Mouse (Mus musculus) myocyte (in vitro differentiated cells): ENCODE data around the gene Dpp10. TPM values are rescaled to one million over a fixed set of nuclear protein-coding genes. Genes with fewer than 3 reads are reported as not detected.

Experiments
- H3K27me3 ChIP-seq: one replicate; pipeline ENCODE4 v1.6.1; 2011; ENCODE audit not compliant: control insufficient read depth, insufficient read depth, insufficient read length
- H3K36me3 ChIP-seq: one replicate; pipeline ENCODE4 v1.6.1; 2011; ENCODE audit not compliant: control insufficient read depth, insufficient read depth
- H3K4me2 ChIP-seq: one replicate; pipeline ENCODE4 v1.6.1; 2011; ENCODE audit warnings: low read depth, control low read depth
- H3K4me3 ChIP-seq: one replicate; pipeline ENCODE4 v1.5.1; 2011; ENCODE audit warnings: mild to moderate bottlenecking, control low read depth, moderate library complexity
- H3K79me2 ChIP-seq: one replicate; pipeline ENCODE4 v1.6.1; 2011; ENCODE audit not compliant: control insufficient read depth, insufficient read depth
- H3ac ChIP-seq: one replicate; pipeline ENCODE4 v1.6.1; 2011; ENCODE audit not compliant: control insufficient read depth, insufficient read length
- CEBPB ChIP-seq: IDR thresholded peaks from 2 replicates; pipeline ENCODE4 v1.6.1; 2011; ENCODE audit warnings: mild to moderate bottlenecking, moderate library complexity; ENCODE audit not compliant: poor library complexity, insufficient read depth, severe bottlenecking
- E2F4 ChIP-seq: IDR thresholded peaks from one replicate; pipeline ENCODE4 v1.6.1; 2011; ENCODE audit warnings: mild to moderate bottlenecking, control low read depth, moderate library complexity; ENCODE audit not compliant: insufficient read depth
- MAX ChIP-seq: IDR thresholded peaks from one replicate; pipeline ENCODE4 v1.6.1; 2011; ENCODE audit warnings: low read depth, mild to moderate bottlenecking, control low read depth
- MYOD1 ChIP-seq, 3 experiments: IDR thresholded peaks; one replicate each; pipeline ENCODE4 v1.6.1; 2011; ENCODE audit warnings: control low read depth in 2 of 3, low read depth in 2 of 3, mild to moderate bottlenecking in 2 of 3, moderate library complexity in 1 of 3; ENCODE audit not compliant: insufficient read length in 2 of 3, control insufficient read depth in 1 of 3
- MYOG ChIP-seq, 3 experiments: IDR thresholded peaks; one replicate each; pipeline ENCODE4 v1.6.1; 2011; ENCODE audit warnings: control low read depth in 2 of 3, low read depth in 2 of 3, mild to moderate bottlenecking in 2 of 3; ENCODE audit not compliant: insufficient read length in 2 of 3, control insufficient read depth in 1 of 3, insufficient read depth in 1 of 3
- POLR2A ChIP-seq: IDR thresholded peaks from one replicate; pipeline ENCODE4 v1.6.1; 2011; ENCODE audit warnings: low read depth, mild to moderate bottlenecking, control low read depth, moderate library complexity; ENCODE audit not compliant: insufficient read length
- POLR2AphosphoS2 ChIP-seq: IDR thresholded peaks from one replicate; pipeline ENCODE4 v1.6.1; 2011; ENCODE audit warnings: low read depth, control low read depth; ENCODE audit not compliant: insufficient read length
- REST ChIP-seq: IDR thresholded peaks from one replicate; pipeline ENCODE4 v1.6.1; 2011; ENCODE audit warnings: mild to moderate bottlenecking, control low read depth, moderate library complexity; ENCODE audit not compliant: insufficient read depth, insufficient read length
- SRF ChIP-seq: IDR thresholded peaks from one replicate; pipeline ENCODE4 v1.6.1; 2011; ENCODE audit warnings: low read depth; ENCODE audit not compliant: control insufficient read depth, insufficient read length
- TCF12 ChIP-seq: IDR thresholded peaks from one replicate; pipeline ENCODE4 v1.6.1; 2011; ENCODE audit warnings: mild to moderate bottlenecking, control low read depth; ENCODE audit not compliant: poor library complexity, insufficient read depth, severe bottlenecking
- TCF3 ChIP-seq: IDR thresholded peaks from one replicate; pipeline ENCODE4 v1.6.1; 2011; ENCODE audit warnings: low read depth, control low read depth; ENCODE audit not compliant: insufficient read length
- USF1 ChIP-seq: IDR thresholded peaks from one replicate; pipeline ENCODE4 v1.6.1; 2011; ENCODE audit warnings: low read depth, mild to moderate bottlenecking, control low read depth, moderate library complexity
- polyA plus RNA-seq: library from polyadenylated mRNA; unstranded; fragments of >200 nt; fragmentation: generic; extraction: Trizol; gene quantifications from one replicate; pipeline ENCODE4 v1.2.1, GENCODE M21; 2012; ENCODE audit warnings: missing spikeins

Gene Dpp10
- polyA plus RNA-seq, 1 experiment, result not detected

DNA sequence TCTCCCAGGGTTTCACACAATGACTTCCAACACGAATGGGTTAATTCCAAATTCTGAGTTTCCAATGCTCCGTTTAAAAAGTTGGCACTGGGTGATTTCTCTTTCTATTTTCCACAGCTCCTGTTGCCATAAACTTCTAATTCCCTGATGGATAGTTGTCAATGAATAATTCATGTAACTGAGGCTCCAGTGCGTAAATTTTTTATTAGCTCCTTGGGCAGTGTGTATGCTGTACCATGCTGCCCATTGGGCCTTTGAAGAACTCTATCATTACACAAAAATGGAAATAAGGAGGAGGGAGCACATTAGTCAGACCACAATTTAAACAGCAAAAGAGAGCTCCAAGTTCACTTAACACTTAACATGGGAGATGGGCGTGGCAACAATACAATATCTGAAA lies 99.2 kb downstream of the Dpp10 start:
- Histone ChIP-seq H3K27me3 (no peaks in the 10 kb centered on the region), H3ac (no peak overlapping the region), H3K4me3 (no peak overlapping the region), H3K36me3 (no peaks in the 10 kb centered on the region), H3K79me2 (no peaks in the 10 kb centered on the region), H3K4me2 (no peak overlapping the region)
- TF ChIP-seq CEBPB (no peak), REST (no peak), MYOG (IDR thresholded peaks at IDR 0.05; ENCODE audit: control insufficient read depth in 1 of 3, insufficient read depth in 1 of 3, insufficient read length in 2 of 3, low read depth in 2 of 3) (no peak), E2F4 (no peak), TCF3 (no peak), MAX (no peak), POLR2AphosphoS2 (no peak), USF1 (no peak), SRF (no peak), MYOD1 (IDR thresholded peaks at IDR 0.05; ENCODE audit: control insufficient read depth in 1 of 3, insufficient read length in 2 of 3, low read depth in 2 of 3) (no peak), TCF12 (no peak), POLR2A (no peak)

DNA sequence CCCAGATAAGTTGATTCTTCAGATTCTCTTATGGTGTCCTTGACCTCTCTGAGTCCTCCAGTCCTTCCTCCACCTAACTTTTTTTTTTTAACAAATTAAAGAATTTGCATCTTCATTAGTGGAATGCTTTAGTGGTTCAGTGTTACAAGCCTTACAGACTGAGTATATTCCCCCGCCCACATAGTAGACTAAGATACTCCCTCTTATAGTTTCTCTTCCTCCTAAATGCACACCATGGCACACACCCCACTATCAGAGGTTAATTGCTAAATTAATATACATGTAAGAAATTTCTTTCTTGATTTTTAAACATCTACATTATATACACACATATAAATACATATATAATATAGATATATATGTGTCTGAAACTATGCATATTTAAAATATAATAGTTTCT lies 104.5 kb downstream of the Dpp10 start:
- Histone ChIP-seq H3K27me3 (no peaks in the 10 kb centered on the region), H3K4me3 (no peak overlapping the region), H3K36me3 (no peaks in the 10 kb centered on the region), H3K79me2 (no peaks in the 10 kb centered on the region), H3K4me2 (no peak overlapping the region), H3ac (no peak overlapping the region)
- TF ChIP-seq USF1 (no peak), SRF (no peak), REST (no peak), POLR2AphosphoS2 (no peak), MYOD1 (IDR thresholded peaks at IDR 0.05; ENCODE audit: control insufficient read depth in 1 of 3, insufficient read length in 2 of 3, low read depth in 2 of 3) (no peak), E2F4 (no peak), MYOG (IDR thresholded peaks at IDR 0.05; ENCODE audit: control insufficient read depth in 1 of 3, insufficient read depth in 1 of 3, insufficient read length in 2 of 3, low read depth in 2 of 3) (no peak), CEBPB (no peak), TCF12 (no peak), TCF3 (no peak), MAX (no peak), POLR2A (no peak)

DNA sequence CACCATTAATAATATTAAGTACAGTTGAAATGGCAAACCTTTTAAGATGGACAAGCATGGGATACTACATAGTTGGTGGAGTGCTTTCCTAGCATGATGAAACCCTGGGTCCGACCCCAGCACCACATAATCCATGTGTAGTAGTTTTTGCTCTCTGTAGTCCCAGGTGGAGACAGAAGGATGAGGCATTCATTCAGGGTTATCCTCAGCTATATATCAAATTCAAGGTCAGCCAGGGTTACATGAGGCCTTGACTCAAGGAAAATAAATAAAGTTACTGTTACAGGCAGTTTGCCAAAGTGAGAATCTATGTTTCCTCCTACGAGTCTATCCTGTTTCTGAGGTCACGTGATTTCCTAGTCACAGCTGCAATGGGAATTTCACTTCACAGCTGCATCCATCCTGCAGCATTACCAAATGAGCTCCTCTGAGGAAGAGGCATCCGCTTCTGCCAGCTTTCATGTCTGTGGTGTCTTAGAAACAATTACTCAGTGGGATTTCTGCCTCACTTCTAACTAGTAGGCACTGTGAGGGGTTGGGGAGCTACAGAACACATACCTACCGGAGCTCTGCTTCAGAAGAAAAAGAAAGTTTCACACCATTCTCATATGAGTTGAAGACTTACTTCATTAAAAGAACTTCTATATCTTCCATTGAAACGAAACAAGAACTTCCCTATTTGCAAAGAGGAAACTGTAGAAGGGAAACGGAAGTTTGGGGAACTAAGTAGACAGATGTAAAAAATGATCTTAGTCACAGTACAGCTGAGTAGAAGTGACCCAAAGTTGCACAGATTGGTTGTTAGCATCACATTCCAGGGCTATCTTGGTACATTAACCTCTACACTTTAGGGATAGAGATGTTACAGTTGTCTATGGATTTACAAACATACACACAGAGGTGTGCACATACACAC lies 111.3 kb downstream of the Dpp10 start:
- no peaks in the 10 kb centered on the region for H3K27me3 ChIP-seq

DNA sequence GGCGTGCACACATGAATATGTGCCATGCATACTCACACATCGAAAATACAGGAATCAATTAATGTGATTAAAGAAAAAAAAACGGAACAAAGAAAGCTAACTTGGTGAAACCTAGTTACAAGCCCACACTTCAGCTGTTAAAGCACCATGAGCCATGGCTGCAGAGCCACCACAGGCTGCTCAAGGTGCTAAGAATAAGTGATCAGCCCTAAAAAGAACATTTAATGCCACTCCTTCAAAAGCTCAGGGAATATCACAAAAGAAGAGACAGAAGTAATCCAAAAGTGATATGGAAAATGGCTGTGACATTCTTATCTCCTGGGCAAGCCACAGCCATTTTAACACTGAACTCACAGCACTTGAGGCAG lies 117.4 kb downstream of the Dpp10 start:
- TF ChIP-seq MAX, result no peak
- TF ChIP-seq MYOG (IDR thresholded peaks at IDR 0.05; ENCODE audit: control insufficient read depth in 1 of 3, insufficient read depth in 1 of 3, insufficient read length in 2 of 3, low read depth in 2 of 3), result no peak
- no peak for TF ChIP-seq USF1
- no peak for TF ChIP-seq TCF3
- TF ChIP-seq REST, result no peak
- no peak for TF ChIP-seq TCF12
- no peak for TF ChIP-seq POLR2AphosphoS2
- no peak for TF ChIP-seq CEBPB
- TF ChIP-seq SRF, result no peak
- no peak for TF ChIP-seq POLR2A
- no peak for TF ChIP-seq MYOD1 (IDR thresholded peaks at IDR 0.05; ENCODE audit: control insufficient read depth in 1 of 3, insufficient read length in 2 of 3, low read depth in 2 of 3)
- no peak for TF ChIP-seq E2F4
- Histone ChIP-seq H3ac (no peak overlapping the region), H3K79me2 (no peaks in the 10 kb centered on the region), H3K27me3 (no peaks in the 10 kb centered on the region), H3K36me3 (no peaks in the 10 kb centered on the region), H3K4me3 (no peak overlapping the region), H3K4me2 (no peak overlapping the region)

More for the DNA sequence above, 111.3 kb downstream of the Dpp10 start:
- TF ChIP-seq USF1 (no peak), TCF3 (no peak), MYOD1 (IDR thresholded peaks at IDR 0.05; ENCODE audit: control insufficient read depth in 1 of 3, insufficient read length in 2 of 3, low read depth in 2 of 3) (no peak), MYOG (IDR thresholded peaks at IDR 0.05; ENCODE audit: control insufficient read depth in 1 of 3, insufficient read depth in 1 of 3, insufficient read length in 2 of 3, low read depth in 2 of 3) (no peak)
- Histone ChIP-seq H3K4me2 (no peak overlapping the region), H3K36me3 (no peaks in the 10 kb centered on the region), H3K79me2 (no peaks in the 10 kb centered on the region), H3K4me3 (no peak overlapping the region), H3ac (no peak overlapping the region)
